Mouse (Mus musculus) urinary bladder, adult 18-20 months (tissue): ENCODE measurements around the gene Vmn2r104.

Source experiments
- DNase-seq, 2 experiments: peaks; one replicate each; pipeline ENCODE4 v3.0.0; 2022; ENCODE audit warnings: low spot score in 2 of 2, mixed read lengths in 2 of 2

Vmn2r104 gene

DNA sequence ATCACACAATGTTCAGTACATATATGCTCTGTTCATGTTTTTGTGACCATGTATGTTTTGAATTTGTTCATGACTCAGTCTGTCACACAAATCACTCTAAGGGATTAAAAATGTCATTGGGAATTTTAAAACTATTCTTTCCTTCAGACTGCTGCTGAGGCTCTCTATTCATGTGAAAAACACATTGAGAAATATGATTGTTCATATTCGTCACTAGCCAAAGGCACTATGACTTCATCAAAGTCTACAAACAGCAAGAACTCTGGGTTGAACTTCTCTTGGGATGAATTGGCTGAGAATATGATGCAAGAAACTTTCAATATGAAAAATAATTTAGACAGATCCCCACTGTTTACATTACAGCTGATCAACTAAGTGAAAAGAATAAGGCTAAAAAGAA lies at the start of gene Vmn2r104:
TSS of gene Vmn2r104 (minus strand) at position 101 of the 400 bp plus-strand sequence.
- DNase-seq = no peak

DNA sequence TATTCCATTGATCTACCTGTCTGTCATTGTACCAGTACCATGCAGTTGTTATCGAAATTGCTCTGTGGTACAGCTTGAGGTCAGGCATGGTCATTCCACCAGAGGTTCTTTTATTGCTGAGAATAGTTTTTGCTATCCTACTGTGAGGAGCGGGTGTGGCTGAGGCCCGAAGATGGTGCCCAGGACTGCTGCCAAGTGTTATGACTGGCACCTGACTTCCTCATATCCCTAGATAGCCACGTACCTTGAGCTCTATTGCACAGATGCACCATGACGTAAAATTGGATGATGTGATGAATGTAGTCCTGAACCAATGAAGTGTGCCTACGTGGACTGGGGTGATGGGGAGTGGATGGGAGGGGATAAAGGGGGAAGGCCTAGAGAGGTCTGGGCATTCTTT lies 26.0 kb upstream of the Vmn2r104 start:
- DNase-seq = no peak

DNA sequence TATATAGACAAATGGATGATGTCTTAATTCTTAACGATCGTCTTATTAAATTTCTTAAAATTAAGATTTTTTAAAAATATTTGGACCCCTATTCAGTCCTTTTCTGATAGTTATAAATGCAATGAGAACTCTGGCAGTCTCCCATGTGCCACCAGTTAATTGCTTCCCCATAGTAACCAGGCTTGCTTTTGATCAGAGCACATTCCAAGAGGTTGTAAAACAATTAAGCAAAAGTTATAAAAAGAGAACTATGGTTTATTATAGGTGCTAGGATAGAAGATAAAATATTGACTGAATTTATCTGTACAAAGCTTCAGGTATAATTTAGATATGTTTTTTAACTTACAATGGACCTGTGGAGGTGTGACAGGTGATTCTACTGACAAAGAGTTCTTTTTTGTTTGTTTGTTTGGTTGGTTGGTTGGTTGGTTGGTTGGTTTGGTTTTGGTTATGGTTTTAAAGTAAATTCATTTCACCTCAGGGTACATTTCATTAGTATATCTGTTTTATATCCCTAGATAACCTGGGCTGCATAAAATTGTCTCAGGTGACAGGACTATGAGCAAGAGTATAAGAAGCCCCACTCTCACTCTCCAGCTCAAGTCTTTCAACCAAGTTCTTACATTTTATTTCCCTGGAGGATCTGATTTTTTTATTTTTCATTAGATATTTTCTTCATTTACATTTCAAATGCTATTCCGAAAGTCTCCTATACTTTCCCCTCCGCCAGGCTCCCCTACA lies 23.7 kb upstream of the Vmn2r104 start:
- no peak for DNase-seq
